Mouse (Mus musculus) intestine, embryonic 15.5 days (tissue): ENCODE results near the gene Ogdhl. TPM values are rescaled to one million over a fixed set of nuclear protein-coding genes. Genes with fewer than 3 reads are reported as not detected.

Experiments
- ATAC-seq: fragments of 200-750 bp; cut with Nextera tagmentation; 2 replicates; pipeline ENCODE4 v1.8.0; 2017; ENCODE audit warnings: moderate TSS enrichment, moderate library complexity
- H3K27ac ChIP-seq: fragments of 300-500 bp; sonication (generic); 2 replicates; pipeline ENCODE4 v1.5.1; 2015; ENCODE audit warnings: mild to moderate bottlenecking, inconsistent platforms
- H3K27me3 ChIP-seq: fragments of 300-500 bp; sonication (generic); replicated peaks from 2 replicates; pipeline ENCODE4 v1.6.1; 2015; ENCODE audit warnings: inconsistent platforms
- H3K36me3 ChIP-seq: fragments of 300-500 bp; sonication (generic); 2 replicates; pipeline ENCODE4 v1.6.1; 2015; ENCODE audit warnings: inconsistent platforms
- H3K4me1 ChIP-seq: fragments of 300-500 bp; sonication (generic); replicated peaks from 2 replicates; pipeline ENCODE4 v1.6.1; 2015; ENCODE audit warnings: inconsistent platforms
- H3K4me2 ChIP-seq: fragments of 300-500 bp; sonication (generic); replicated peaks from 2 replicates; pipeline ENCODE4 v1.6.1; 2015; ENCODE audit warnings: mild to moderate bottlenecking, inconsistent platforms
- H3K4me3 ChIP-seq: fragments of 300-500 bp; sonication (generic); replicated peaks from 2 replicates; pipeline ENCODE4 v1.5.1; 2015; ENCODE audit warnings: inconsistent platforms
- H3K9ac ChIP-seq: fragments of 300-500 bp; sonication (generic); 2 replicates; pipeline ENCODE4 v1.6.1; 2015; ENCODE audit warnings: inconsistent platforms
- H3K9me3 ChIP-seq: fragments of 300-500 bp; sonication (generic); 2 replicates; pipeline ENCODE4 v1.6.1; 2016; ENCODE audit warnings: inconsistent platforms
- WGBS: fragments of 180-500 bp; shearing (Covaris S2); methylation state at CpG from one replicate; pipeline ENCODE4 v1.1.7; 2015; 5-methylcytosine and 5-hydroxymethylcytosine counted together
- polyA plus RNA-seq: library from polyadenylated mRNA; unstranded; fragments of >200 nt; fragmentation: Nextera tagmentation; extraction: Ambion mirVana; gene quantifications from 2 replicates; pipeline ENCODE4 v1.2.1, GENCODE M21; 2015

The Ogdhl gene
- polyA plus RNA-seq = 21.9 and 22.5 TPM in 2 replicates

DNA sequence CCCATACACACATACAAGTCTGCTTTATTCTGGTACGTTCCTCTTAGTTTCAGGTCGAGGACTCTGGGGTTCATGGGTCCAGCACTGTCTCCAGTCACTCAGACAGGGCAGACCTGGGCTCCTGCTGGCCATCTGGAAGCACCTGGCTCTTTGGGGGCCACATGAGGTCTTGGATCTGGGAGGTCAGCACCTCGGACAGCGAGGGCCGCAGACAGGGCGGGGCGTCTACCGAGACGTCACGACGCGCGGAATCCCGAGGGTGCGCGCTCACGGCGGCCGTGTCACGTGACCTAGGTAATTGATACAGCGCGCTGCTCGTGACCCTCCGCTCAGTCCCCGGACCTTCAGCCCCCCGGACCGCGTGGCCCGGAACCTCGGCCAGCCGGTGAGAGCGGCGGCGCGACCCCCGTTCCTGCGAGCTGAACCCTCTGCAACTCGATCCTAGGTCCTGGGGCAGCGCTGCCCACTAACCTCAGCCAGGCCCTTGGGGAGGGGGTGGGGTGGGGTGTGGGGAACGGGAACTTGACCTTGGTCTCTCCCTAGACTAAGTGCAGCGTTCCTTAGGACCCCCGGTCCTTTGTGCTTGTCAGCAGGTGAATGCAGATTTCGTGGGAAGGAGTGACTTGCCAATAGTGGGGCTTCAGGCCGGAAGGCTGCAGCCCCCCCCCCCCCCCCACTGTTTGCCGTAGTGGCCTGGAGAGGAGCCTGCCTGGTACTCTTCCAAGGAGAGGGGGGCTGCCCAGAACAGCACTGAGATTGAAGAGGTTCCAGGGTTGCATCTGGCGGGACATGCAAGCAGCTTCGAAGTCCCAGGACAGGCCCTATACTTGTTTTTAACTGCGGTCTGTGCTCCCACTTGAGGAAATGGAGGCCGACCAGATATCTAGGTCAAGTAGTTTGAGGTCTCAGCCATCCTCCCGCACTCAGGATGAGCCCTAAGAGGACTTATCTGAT lies at the start of gene Ogdhl:
Ogdhl (plus strand) TSS at position 288 of the 954 bp plus-strand sequence.
- WGBS = 2% methylated on average over 50 of the region's 50 CpGs
- Histone ChIP-seq H3K4me3 (peak within 1 kb of the TSS; percentile 76), H3K27ac (no peak within 1 kb of the TSS), H3K9me3 (no peaks in the 10 kb centered on the region), H3K4me1 (peaks cover 7% of the 10 kb centered on the region), H3K4me2 (peak within 1 kb of the TSS; percentile 83), H3K27me3 (no peaks in the 10 kb centered on the region), H3K9ac (peak within 1 kb of the TSS; percentile 64), H3K36me3 (no peaks in the 10 kb centered on the region)
- peak; percentile 93 for ATAC-seq

DNA sequence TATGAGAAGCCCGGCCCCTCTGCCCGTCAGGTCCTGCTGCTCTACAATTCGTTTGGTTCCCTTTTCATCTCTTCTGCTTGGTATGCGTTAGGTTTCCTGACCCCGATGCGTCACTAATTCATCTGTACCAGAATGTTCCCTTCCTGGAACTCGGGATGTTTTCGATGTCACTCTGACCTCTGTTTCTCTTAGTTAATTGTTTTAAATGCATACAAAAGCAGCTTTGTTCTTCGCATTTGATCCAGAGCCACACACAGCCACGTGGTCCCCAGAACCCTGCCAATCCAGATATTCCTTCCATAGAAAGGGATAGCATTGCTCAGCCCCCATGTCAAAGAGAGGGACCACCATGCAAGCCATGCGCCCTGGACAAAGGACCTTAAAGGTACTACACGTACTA lies 20.2 kb upstream of the Ogdhl start:
- H3K27me3 ChIP-seq = no peaks in the 10 kb centered on the region
- no peak overlapping the region for H3K4me3 ChIP-seq
- H3K9me3 ChIP-seq = no peaks in the 10 kb centered on the region
- H3K4me2 ChIP-seq = no peak overlapping the region
- no peaks in the 10 kb centered on the region for H3K36me3 ChIP-seq
- WGBS = 78% methylated on average over 12 of the region's 12 CpGs
- no peak overlapping the region for H3K9ac ChIP-seq
- ATAC-seq = no peak
- H3K4me1 ChIP-seq = no peaks in the 10 kb centered on the region
- no peak overlapping the region for H3K27ac ChIP-seq

DNA sequence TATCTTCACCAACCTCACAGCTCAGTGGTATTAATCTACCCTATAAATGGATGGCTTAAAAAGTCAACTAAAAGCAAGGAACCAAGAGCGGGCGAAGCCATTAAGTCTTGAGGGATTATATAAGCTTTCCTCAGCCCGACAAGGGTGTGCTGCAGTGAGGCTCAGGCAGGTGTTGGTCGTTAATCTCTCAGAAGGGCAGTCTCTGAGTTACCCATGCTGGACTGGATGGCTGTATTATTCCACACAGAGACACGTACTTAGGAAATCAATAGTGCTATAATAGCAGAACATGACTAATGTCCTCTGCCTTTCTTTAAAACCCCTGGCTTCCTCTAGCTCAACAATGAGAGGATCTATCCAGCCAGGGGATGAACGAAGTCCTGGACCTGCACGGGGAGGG lies 19.4 kb upstream of the Ogdhl start:
- H3K27me3 ChIP-seq = no peaks in the 10 kb centered on the region
- no peak overlapping the region for H3K9ac ChIP-seq
- no peak overlapping the region for H3K4me3 ChIP-seq
- H3K4me2 ChIP-seq = no peak overlapping the region
- H3K27ac ChIP-seq = no peak overlapping the region
- H3K9me3 ChIP-seq = no peaks in the 10 kb centered on the region
- ATAC-seq = no peak
- WGBS = 76% methylated on average over 7 of the region's 7 CpGs
- H3K36me3 ChIP-seq = no peaks in the 10 kb centered on the region
- no peaks in the 10 kb centered on the region for H3K4me1 ChIP-seq

DNA sequence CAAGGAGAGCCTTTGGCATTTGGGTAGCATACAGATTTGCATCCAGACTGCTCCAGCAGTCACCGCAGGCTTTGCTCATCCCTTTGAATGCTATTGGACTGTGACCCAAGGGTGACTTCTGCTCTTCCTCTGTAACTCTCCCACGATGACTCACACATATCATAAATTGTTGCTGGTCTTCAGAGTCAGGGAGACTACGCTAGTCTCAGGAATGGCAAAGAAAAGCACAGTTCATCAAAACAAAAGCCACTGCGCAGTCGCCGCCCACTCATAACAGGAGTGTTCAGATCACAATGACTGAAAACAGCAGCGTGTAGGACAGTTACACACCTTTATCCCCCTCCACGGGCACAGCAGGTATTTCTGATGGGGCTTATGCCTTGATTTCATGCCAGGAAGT lies 16.9 kb upstream of the Ogdhl start:
- no peak overlapping the region for H3K27ac ChIP-seq

DNA sequence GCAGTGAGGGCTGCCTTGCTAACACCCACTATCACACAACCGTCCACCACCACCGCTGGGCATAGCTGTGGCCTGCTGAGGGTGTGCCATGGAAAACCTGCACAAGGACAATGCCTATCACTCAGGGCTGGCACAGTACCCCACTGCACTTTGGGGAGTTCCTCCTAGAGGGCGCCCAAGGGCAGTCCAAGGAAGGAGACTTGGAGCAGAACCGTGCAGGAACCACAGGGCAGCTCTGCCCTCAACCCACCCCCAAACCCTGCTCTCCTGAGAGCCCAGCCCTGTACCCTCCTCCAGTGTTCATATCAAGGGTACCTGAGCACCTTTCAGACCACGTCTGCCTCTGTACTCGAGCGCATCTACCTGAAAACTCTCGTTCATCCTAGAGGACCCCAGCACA lies 11.9 kb upstream of the Ogdhl start:
- no peaks in the 10 kb centered on the region for H3K4me1 ChIP-seq
- 41% methylated on average over 8 of the region's 8 CpGs for WGBS
- H3K4me3 ChIP-seq = no peak overlapping the region
- no peaks in the 10 kb centered on the region for H3K27me3 ChIP-seq
- no peak overlapping the region for H3K4me2 ChIP-seq
- no peak overlapping the region for H3K27ac ChIP-seq
- no peaks in the 10 kb centered on the region for H3K36me3 ChIP-seq
- H3K9ac ChIP-seq = no peak overlapping the region
- no peaks in the 10 kb centered on the region for H3K9me3 ChIP-seq
- peak; percentile 41; the same call in 1 of the 2 replicates for ATAC-seq

More for the DNA sequence above, 16.9 kb upstream of the Ogdhl start:
- Histone ChIP-seq H3K4me2 (no peak overlapping the region), H3K27me3 (no peaks in the 10 kb centered on the region), H3K4me1 (no peaks in the 10 kb centered on the region), H3K9me3 (no peaks in the 10 kb centered on the region), H3K4me3 (no peak overlapping the region), H3K9ac (no peak overlapping the region), H3K36me3 (no peaks in the 10 kb centered on the region)
- WGBS = 76% methylated on average over 8 of the region's 8 CpGs
- ATAC-seq = no peak

DNA sequence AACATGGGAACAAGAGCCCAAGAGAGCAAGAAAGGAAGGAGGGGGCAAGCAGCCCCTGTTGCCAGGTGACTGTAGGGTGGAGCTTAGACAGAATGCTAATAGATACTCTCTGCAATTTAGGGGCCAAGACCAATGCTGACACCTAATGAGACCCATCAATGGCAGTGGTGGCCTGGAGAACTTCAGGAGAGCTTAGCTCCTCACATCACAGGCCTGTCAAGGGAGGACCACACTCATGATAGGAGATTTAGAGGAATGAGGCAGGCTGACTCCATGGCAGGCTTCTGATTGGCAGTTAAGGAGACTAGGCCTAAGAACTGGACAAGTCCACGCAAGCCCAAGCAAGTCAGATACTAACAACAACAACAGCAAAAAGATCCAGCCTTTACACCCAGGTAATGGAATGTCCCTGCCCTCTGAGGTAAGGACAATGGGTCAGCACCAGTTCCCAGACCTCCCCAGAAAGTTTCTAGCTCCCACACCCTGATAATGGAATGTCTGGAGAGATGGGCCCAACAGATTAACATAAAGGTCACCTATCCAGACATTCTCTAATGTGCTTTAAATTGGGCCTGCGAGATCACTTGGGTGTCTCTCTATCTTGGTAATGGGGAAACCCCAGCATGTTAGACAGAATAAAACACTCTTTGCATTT lies 10.3 kb upstream of the Ogdhl start:
- WGBS = 91% methylated on average over 2 of the region's 2 CpGs
- Histone ChIP-seq H3K4me3 (no peak overlapping the region), H3K9me3 (no peaks in the 10 kb centered on the region), H3K4me1 (no peaks in the 10 kb centered on the region), H3K9ac (no peak overlapping the region), H3K36me3 (no peaks in the 10 kb centered on the region), H3K27ac (no peak overlapping the region), H3K4me2 (no peak overlapping the region), H3K27me3 (no peaks in the 10 kb centered on the region)
- no peak for ATAC-seq

DNA sequence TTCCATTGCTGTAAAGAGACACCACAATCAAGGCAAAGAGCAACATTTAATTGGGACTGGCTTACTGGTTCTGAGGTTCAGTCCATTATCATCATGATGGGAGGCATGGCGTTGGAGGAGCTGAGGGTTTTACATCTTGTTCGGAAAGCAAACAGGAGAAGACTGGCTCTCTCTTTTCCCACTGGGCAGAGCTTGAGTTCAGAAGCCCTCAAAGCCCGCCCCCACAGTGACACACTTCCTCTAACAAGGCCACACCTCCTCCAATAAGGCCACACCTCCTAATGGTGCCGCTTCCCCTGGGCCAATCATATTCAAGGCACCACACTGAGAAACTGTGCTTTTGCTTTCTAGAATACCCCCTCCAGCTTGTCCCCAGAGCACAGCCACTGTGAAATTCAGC lies 4.0 kb upstream of the Ogdhl start:
- Histone ChIP-seq H3K9ac (no peak overlapping the region), H3K9me3 (no peaks in the 10 kb centered on the region), H3K36me3 (no peaks in the 10 kb centered on the region), H3K4me1 (peaks cover 6% of the 10 kb centered on the region), H3K27me3 (no peaks in the 10 kb centered on the region), H3K4me2 (no peak overlapping the region), H3K27ac (no peak overlapping the region), H3K4me3 (no peak overlapping the region)
- 11% methylated on average over 4 of the region's 4 CpGs for WGBS
- ATAC-seq = no peak

DNA sequence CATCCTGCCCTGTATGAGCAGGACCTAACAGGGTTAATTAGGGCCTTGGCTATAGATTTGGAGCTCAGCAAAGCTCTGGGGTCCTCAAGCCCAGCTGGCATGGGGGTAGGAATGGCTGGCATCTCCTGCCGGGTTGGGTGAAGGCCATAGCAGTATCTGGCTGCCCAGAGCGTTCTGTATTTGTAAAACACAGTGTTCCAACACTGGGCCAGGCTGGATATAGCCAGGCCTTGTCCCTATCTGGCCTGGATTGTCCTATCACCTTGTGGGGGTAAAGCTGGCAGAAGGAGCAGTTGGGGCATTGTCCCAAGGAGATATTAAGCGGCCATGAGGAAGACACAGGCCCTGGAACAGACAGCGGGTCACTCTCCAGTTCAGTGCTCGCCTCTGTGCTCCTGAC lies 1.4 kb downstream of the Ogdhl start:
- H3K9ac ChIP-seq = no peak overlapping the region
- no peaks in the 10 kb centered on the region for H3K27me3 ChIP-seq
- no peak overlapping the region for H3K4me3 ChIP-seq
- H3K9me3 ChIP-seq = no peaks in the 10 kb centered on the region
- ATAC-seq = no peak
- no peaks in the 10 kb centered on the region for H3K36me3 ChIP-seq
- H3K4me2 ChIP-seq = no peak overlapping the region
- H3K4me1 ChIP-seq = peaks cover 7% of the 10 kb centered on the region
- no peak overlapping the region for H3K27ac ChIP-seq
- 91% methylated on average over 5 of the region's 5 CpGs for WGBS

DNA sequence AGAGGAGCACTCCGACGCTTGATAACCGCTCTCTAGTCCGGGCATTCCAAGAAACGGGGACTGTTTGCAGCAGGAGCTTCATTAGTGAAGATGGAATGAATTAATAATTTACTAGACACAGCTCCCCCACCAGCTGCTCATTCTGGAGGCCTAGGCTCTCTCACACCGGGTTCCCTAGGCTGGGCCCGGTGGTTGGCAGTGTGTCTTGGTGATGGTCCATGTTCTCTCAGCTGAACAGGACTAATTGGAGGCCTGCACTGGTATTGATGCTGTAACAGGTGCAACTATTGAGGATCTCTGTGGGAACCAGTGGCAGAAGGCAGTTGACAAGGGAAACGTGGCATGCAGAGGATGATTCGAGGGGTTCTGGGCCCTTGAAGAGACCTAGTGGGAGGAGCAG lies 5.5 kb downstream of the Ogdhl start:
- H3K27me3 ChIP-seq = no peaks in the 10 kb centered on the region
- no peak overlapping the region for H3K27ac ChIP-seq
- no peak for ATAC-seq
- H3K36me3 ChIP-seq = no peaks in the 10 kb centered on the region
- no peak overlapping the region for H3K4me3 ChIP-seq
- no peak overlapping the region for H3K4me2 ChIP-seq
- H3K9me3 ChIP-seq = no peaks in the 10 kb centered on the region
- H3K4me1 ChIP-seq = peaks cover 5% of the 10 kb centered on the region
- WGBS = 79% methylated on average over 9 of the region's 9 CpGs
- no peak overlapping the region for H3K9ac ChIP-seq

DNA sequence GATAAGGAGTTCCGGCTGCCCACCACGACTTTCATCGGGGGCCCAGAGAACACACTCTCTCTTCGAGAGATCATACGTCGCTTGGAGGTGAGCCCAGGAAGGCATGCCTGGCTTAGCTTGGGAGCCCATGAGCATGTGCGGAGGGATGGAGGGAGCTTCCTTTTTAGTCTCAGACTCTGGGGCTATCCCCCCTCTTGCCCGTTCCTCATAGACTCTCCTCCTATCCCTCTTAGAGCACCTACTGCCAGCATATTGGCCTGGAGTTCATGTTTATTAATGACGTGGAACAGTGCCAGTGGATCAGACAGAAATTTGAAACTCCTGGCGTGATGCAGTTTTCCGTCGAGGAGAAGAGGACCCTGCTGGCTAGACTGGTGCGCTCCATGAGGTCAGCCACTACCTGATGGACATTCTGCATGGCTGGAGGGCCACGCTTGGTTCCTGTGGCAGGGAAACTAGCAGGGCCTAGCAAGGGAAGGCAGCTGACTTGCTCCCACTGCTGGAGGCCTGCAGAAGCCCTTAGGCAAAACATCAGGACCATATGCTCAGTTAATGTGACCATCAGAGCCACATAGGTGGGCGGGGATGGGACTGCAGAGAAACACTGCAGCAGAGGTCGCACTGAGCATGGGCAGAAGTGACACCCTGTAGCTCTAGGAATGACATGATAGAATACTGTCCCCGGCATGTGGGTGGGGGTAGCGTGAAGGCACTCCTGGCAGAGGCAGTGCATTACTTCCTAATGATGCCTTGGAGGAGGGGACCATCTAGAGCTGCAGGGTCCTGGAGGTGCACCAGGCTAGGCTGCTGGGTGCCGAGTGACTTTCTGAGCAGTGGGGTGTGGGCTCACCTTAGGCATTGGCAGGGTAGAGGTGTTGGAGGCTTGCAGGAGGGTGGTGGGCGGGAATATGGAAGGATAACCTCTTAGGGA lies 11.0 kb downstream of the Ogdhl start:
- Histone ChIP-seq H3K36me3 (no peaks in the 10 kb centered on the region), H3K4me1 (no peaks in the 10 kb centered on the region), H3K4me3 (no peak overlapping the region), H3K4me2 (no peak overlapping the region), H3K27me3 (no peaks in the 10 kb centered on the region), H3K27ac (no peak overlapping the region), H3K9me3 (no peaks in the 10 kb centered on the region), H3K9ac (no peak overlapping the region)
- ATAC-seq = no peak
- WGBS = 86% methylated on average over 20 of the region's 20 CpGs

DNA sequence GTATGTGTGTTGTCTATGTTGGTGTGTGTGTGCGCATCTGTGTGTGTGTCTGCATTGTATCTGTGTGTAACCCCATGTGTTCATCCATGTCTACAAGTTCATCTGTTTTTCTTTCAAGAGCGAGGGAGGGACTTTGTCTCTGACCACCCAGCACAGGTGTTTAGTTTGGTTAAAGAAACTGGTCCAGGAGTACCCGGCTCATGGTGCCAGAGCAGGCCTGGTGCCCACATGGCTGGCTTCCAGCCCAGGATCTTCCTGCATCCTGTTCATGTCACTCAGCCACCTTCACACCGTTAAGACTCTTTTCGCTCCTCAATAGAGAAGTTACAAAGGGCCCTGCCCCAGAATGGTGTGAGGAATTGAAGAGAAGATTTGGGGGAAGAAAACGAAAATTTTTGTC lies 14.2 kb downstream of the Ogdhl start:
- Histone ChIP-seq H3K4me2 (no peak overlapping the region), H3K36me3 (no peaks in the 10 kb centered on the region), H3K4me1 (no peaks in the 10 kb centered on the region), H3K27me3 (no peaks in the 10 kb centered on the region), H3K27ac (no peak overlapping the region), H3K9me3 (no peaks in the 10 kb centered on the region), H3K9ac (no peak overlapping the region), H3K4me3 (no peak overlapping the region)
- no peak for ATAC-seq
- 81% methylated on average over 6 of the region's 6 CpGs for WGBS

DNA sequence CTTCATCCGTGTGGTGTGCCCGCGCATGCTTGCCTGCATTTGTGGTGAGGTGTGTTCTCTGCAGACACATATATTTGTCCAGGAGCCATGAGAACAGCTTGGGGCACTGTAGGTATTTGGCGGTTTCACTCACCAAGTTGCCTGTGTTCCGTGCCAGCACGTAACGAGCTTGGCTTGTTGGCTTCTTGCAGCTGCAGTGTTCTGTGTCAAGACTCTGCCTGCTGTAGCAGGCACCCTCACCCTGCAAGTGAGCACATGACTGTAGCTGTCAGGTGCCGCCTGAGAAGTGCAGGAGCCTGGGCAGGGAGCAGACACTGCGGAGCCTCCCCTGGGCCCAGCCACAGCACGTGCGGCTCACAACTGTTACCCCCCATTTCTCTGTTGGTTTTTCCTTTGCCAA lies 14.7 kb downstream of the Ogdhl start:
- no peak overlapping the region for H3K27ac ChIP-seq
- no peak overlapping the region for H3K9ac ChIP-seq
- 78% methylated on average over 11 of the region's 11 CpGs for WGBS
- ATAC-seq = no peak
- no peak overlapping the region for H3K4me3 ChIP-seq
- no peaks in the 10 kb centered on the region for H3K4me1 ChIP-seq
- no peaks in the 10 kb centered on the region for H3K9me3 ChIP-seq
- H3K4me2 ChIP-seq = no peak overlapping the region
- no peaks in the 10 kb centered on the region; the same call in 1 of the 2 replicates for H3K36me3 ChIP-seq
- H3K27me3 ChIP-seq = no peaks in the 10 kb centered on the region
